Mouse (Mus musculus): ENCODE measurements at regions not wholly inside any gene's neighbourhood (a gene's known extent, or its start where the extent isn't known, plus 50 kb on each side); places are given as distances from the start of the nearest gene placed in this dataset.
A peak's percentile ranks its signal among the peaks of the same experiment; 100 is the strongest.

DNA sequence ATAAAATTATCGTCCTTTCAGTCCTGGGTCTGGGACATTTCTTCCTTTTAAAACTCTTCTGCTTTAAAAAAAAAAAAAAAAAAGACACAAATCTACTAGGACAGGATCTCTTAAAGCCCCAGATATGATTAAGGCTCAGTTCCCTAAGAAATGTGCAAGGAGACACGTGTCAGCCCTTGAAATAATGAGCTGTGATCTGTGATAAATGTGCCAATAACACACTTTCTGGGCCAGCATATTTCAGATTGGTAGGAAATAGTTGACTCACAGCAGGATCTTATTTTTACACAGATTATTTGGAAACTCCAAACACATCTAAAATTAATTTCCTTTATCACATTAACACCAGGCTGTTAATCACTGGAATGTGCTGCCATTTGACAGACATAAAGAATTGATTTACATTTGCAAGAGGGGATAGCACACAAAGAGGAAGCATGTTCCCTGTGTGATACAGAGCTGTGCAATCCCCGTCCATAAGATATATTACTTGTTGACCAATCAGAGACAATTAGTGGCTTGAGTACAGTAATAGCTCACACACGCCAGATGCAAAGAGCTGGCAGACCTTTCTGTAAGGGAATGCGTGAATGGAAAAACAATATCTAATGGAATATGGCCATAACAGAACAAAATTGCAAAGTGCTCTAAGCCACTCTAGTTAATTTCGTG is 263.7 kb downstream of the Pax3 start:
- DNase-seq (ENCODE audit: extremely low spot score, low spot score) = no peak

DNA sequence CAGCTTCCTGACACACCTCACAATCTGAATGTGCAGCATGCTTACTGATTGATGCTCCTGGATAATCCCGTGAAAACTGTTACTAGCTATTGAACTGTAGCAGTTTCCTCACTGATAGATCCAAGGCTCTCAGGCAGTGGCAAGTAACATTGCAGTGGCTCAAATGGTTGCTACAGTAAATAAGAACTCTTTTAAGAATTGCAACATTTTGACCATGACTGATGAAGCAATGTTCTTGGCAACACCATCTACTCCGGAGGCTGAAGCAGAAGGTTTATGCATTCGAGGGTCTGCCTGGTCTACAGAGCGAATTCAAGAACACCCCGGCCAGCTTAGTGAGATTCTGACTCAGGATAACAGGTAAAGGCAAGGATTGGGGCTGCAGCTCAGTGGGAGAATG is 264.7 kb downstream of the Pax3 start:
- DNase-seq (ENCODE audit: extremely low spot score, low spot score) = no peak

DNA sequence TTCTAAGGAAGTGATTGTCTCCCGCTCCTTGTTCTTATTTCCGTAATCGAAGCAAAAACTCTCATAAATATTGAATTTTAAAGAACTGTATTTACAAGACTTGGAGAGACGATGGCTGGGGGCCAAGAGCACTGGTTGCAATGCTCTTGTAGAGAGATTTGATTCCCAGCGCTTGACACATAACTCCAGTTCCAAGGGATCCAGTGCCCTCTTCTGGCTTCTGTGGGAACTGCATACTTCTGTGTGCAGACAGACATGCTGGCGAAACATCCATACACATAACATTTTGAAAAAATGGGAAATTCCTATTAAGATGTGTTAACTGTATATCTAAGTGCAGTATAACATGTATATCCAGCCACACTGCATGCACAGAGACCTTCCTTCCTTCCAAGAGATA is 266.3 kb downstream of the Pax3 start:
- DNase-seq (ENCODE audit: extremely low spot score, low spot score) = no peak

GRCm38 (mm10) chr1:77929552-77929951 is 267.4 kb downstream of the Pax3 start:
- no peak for DNase-seq (ENCODE audit: extremely low spot score, low spot score)

DNA sequence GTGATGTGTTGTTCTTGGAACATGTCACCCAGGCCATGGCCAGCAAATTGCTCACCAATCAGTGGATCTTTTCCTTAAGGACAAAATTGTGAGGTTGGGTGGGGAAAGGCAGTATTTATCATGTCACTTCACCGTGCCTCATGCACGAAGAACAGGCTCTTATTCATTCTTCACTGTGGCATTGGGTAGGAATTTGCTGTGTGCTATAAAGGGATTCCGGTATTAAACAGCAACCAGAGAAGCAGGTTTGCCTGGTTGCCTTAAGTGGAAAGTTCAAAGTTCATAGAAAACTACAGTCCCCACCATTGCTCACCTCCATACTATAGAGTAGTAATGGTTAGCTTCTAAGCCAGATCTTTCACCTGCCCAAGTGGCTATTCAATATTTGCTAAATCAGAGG is 270.8 kb downstream of the Pax3 start:
- DNase-seq (ENCODE audit: extremely low spot score, low spot score) = peak; percentile 4

GRCm38 (mm10) chr1:77896226-77896625 is 300.7 kb downstream of the Pax3 start:
- no peak for DNase-seq (ENCODE audit: extremely low spot score, low spot score)

- DNase-seq (ENCODE audit: extremely low spot score, low spot score) = no peak
Measured at GRCm38 (mm10) chr1:77879026-77879425, 317.9 kb downstream of the Pax3 start.

- DNase-seq (ENCODE audit: extremely low spot score, low spot score) = no peak
Measured at GRCm38 (mm10) chr1:77870125-77870524, 326.8 kb downstream of the Pax3 start.

DNA sequence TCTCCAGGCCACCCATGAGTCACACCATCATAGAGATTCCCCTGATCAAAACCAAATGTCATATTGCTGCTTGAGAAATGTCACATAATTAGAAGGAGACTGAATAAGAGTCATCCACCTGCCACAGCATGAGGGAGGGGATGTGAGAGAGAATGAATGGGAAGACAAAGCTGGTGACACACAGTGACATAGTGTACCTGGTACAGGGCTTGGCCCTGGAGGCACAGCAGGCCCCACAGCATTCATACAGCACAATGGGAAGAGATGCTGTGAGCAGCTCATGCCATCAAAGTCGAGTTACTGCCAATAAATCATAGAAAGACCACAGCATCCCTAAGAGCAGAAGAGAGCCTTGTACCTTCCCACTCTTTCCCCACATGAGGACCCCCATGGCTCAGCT is 327.8 kb downstream of the Pax3 start:
- DNase-seq (ENCODE audit: extremely low spot score, low spot score) = no peak

DNA sequence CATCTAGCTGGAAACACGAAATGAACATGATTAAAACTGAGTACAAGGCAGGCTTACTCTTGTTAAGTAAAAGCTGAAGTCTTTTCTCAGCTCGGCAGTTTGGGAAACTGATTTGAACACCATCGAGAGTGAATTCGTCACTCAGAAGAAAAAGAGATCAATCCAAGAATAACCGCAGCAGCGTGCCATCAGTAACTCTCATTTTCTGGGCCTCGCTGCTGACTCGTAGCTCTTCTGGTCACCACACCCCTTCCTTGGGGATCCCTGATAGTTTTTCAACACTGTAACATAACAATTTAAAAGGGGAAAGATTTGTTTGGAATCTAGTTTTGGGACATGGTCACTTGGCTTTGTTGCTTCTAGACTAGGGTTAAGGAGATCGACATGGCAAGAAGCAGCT is 337.0 kb downstream of the Pax3 start:
- no peak for DNase-seq (ENCODE audit: extremely low spot score, low spot score)

- DNase-seq (ENCODE audit: extremely low spot score, low spot score) = no peak
Measured at GRCm38 (mm10) chr1:77854366-77854765, 339.5 kb upstream of the Epha4 start.

- DNase-seq (ENCODE audit: extremely low spot score, low spot score) = no peak
Measured at GRCm38 (mm10) chr1:77847766-77848615, 333.1 kb upstream of the Epha4 start.

DNA sequence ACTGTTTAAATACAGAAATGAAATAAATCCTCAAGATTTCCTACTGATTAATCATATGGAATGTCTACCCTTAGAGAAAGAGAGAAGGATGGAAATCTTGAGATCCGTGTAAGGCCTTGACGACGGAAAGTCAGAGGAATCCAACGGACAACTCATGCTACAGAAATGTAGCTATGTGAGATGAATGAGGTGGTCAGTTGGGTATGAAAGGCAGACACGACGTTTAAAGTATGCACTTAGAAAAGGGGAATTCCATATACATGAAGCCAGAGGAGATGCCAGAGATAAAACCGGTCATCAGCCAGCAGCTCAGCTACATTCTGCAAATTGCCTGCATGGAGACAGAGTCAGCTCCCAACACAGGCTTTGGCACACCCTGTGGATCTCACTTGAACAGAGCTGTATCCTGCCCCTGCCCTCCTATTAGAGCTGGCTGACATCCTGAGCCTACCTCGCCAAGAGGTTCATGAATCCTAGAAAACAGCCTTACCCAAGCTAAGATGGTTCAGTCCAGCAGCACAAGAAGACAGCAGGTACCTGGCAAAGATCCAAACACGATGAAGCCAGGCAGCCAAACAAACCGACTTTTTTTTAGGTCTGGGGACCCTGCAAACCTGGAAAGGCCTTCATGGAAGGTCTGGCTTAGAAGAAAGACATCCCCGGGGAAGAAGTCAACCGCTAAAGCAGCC is 331.3 kb upstream of the Epha4 start:
- DNase-seq (ENCODE audit: extremely low spot score, low spot score) = no peak

DNA sequence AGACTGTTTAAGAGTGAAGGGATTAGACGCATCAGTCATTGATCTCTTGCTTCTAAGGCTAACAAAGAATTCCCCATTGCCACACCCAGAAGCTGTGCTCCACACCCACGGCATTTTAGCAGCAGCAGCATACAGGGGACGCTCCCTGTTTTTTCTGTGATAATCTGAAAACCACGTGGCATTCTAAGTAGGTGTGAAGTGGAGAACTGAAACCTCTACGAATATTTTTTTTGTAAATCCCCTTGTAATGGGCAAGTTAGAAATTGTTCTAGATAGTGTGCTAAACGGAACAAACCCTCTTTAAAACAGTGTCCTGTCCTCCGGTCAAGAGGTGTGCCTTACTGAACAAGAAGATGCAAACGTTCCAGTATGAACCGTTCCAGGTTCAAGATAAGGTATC is 325.8 kb upstream of the Epha4 start:
- no peak for DNase-seq (ENCODE audit: extremely low spot score, low spot score)

DNA sequence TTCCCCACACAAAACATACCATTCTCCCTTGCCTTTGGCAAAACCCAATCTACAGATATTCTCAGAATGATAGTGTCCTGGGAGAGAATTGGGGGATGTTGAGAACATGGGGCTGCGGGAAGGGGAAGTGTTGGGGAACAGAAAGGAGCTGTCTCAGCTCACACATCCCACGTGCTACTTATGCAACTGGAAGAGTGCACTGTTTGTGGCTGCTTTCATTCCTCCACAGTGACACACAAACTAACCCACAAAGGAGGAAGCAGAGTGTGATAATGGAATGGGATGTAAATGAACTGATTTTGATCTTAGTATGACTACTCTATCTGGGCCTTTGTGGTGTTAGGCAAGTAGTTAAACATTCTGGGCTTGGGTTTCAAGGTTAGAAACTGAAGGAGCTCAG is 317.3 kb upstream of the Epha4 start:
- no peak for DNase-seq (ENCODE audit: extremely low spot score, low spot score)

- peak; percentile 14 for DNase-seq (ENCODE audit: extremely low spot score, low spot score)
Measured at GRCm38 (mm10) chr1:77824716-77825387, 310.0 kb upstream of the Epha4 start.

DNA sequence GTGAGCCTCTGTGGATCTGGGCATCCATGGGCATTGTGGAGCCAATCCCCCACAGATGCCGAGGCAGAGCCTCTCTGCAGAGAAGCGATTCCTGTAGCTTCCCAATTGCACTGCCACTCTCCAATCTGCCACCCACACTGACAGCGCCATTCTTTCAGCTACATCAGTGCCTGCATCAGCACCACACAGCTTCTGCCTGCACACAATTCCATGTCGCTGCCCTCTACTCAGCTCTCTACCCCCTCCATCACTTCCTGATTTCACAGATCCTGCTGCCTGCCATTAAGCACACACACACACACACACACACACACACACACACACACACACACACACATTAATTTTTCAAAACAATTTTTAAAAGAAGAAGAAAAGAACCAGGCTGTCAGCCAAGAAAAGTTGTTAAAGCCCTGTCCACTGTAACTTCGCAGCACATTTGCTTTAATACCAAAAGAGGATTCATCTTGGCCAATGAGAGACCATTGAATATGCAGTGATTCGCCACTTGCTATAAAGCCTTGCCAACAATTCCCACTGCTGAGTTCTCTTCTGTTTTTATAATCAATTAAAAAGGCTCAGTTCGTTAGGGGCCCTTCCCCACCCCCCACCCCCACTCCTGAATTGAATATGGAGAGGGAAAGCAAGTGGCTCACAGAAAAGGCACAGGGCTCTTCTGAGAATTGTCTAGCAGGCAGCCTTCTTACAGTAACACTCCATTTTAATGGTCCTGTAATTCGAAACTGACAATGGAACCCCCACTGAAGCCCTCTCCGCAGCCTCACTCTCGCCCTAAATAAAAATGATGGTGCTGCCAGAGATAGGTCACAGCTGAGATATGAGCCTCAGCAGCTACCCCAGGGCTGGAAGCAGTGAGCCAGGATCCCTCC is 309.2 kb upstream of the Epha4 start:
- no peak for DNase-seq (ENCODE audit: extremely low spot score, low spot score)

DNA sequence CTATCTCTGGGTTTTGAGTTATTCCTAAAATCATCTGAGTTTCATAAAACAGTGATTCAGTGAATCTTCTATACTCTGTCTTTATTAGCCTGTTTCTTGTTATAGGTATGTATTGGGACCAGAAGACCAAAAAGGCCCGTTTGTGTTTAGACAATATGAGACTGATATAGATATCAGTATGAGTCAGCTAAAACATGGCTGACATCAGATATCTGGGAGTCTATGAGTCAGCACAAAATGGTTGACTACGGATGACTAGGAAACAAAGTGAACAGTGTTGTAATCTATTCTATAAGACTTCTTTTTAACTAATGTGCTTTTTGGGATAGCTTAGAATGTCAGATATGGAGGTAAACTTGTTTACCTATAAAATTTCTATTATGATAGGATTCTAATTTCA is 305.2 kb upstream of the Epha4 start:
- DNase-seq (ENCODE audit: extremely low spot score, low spot score) = no peak

DNA sequence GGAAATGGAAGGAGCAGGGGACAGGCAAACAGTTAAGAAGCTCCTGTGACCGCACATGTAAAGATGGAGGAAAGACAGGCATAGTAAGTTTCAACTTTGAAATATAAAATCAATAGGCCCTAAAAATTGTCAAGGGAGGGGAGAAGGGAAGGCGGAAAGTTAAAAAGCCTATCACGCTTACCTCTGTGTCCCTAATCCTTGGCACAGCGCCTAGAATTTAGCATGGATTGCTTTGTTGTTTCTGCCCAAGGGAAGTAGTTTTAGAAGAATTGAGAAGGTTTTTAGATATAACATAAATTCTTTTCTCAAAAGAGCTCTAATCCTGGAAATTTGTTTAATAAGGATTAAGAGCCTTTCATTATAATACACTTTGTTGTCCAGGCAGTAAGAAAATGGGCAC is 300.6 kb upstream of the Epha4 start:
- no peak for DNase-seq (ENCODE audit: extremely low spot score, low spot score)

DNA sequence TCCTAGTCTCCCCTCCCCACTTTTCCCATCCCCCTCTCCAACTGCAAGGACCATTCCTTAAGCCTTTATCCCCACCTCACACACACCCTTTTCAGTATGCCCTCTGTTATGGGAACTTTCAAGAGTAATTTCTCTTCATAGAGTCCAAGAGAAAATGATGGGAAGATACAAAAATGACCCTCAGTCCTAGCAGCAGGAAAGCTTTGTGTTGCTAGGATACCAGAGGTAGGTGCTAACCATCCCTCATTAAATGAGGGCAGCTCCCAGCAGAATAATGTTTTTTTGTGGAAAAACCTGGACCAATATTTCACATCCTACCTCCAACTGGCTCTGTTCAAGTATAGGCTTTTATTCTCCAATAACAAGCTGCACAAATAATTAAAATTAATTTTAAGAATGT is 296.7 kb upstream of the Epha4 start:
- DNase-seq (ENCODE audit: extremely low spot score, low spot score) = no peak

- no peak for DNase-seq (ENCODE audit: extremely low spot score, low spot score)
Measured at GRCm38 (mm10) chr1:77790974-77791373, 276.1 kb upstream of the Epha4 start.

All from neural tube, embryonic 10.5 days (tissue).